ENCODE assay signal across 9 mouse cellular contexts in genomic region chr1:71540437-71540836, GRCm38 (mm10). TPM values are rescaled to one million over a fixed set of nuclear protein-coding genes. Genes with fewer than 3 reads are reported as not detected.
DNase-seq lines count a peak whose midpoint lies in the region; ATAC-seq and TF ChIP-seq lines count a peak whose summit lies in the region.
"Had no signal": no experiment of that assay in that cellular context is flagged by ENCODE, and none has a peak within 500 bp of the region (broad histone marks: within the 10 kb centered on the region; RNA-seq: fewer than 3 reads in every experiment).

No protein-coding gene starts in this region.

- no peaks in the 10 kb centered on the region for H3K4me1 ChIP-seq in intestine, embryonic 16.5 days (ENCODE audit: control insufficient read depth, insufficient read depth, low read length)

- no peaks in the 10 kb centered on the region for H3K9me3 ChIP-seq in intestine, embryonic 16.5 days (ENCODE audit: control insufficient read depth, low read length)

- 74% methylated on average over 3 of the region's 3 CpGs for WGBS in intestine, embryonic 16.5 days

- no peaks in the 10 kb centered on the region for H3K27me3 ChIP-seq in intestine, embryonic 16.5 days (replicated peaks; ENCODE audit: control insufficient read depth, insufficient read depth, low read length)

- intact Hi-C loops in gastrocnemius, adult 2 months (cut with DNase I) = no loop called here

- TF ChIP-seq CTCF in gastrocnemius, adult 2 months (IDR thresholded peaks at IDR 0.05) = no peak

- no peak overlapping the region for H3K9ac ChIP-seq in intestine, embryonic 16.5 days (ENCODE audit: low read depth, low read length)

- no peak for ATAC-seq in intestine, embryonic 16.5 days
- ATAC-seq in inflammation-experienced regulatory T-cells, adult 6 months = no peak

- no peaks in the 10 kb centered on the region for H3K36me3 ChIP-seq in intestine, embryonic 16.5 days (ENCODE audit: control insufficient read depth, insufficient read depth, low read length)

- peak; percentile 31 for DNase-seq in gastrocnemius, adult 2 months
- no peak for DNase-seq in gastrocnemius, adult 8-10 months (ENCODE audit: low spot score in 2 of 2)
- DNase-seq in right cerebral cortex, postnatal 10 days (ENCODE audit: low spot score in 2 of 2) = peak; percentile 26 to 34
- no peak for DNase-seq in right cerebral cortex, postnatal 36 days (ENCODE audit: low spot score in 2 of 2)
- DNase-seq in heart, adult 9 months (ENCODE audit: low spot score in 2 of 2) = peak; percentile 3 to 35
- DNase-seq in skeletal muscle tissue, adult 2 months (ENCODE audit: low read depth, low spot score) = peak; percentile 39
- DNase-seq: kidney, adult 9 months had no signal

- H3K4me2 ChIP-seq in intestine, embryonic 16.5 days (ENCODE audit: low read depth, low read length) = no peak overlapping the region

- no peak overlapping the region for H3K27ac ChIP-seq in gastrocnemius, adult 2 months
- no peak overlapping the region for H3K27ac ChIP-seq in intestine, embryonic 16.5 days (ENCODE audit: low read length)

- no peak overlapping the region for H3K4me3 ChIP-seq in gastrocnemius, adult 2 months
- H3K4me3 ChIP-seq in intestine, embryonic 16.5 days (ENCODE audit: low read length) = no peak overlapping the region

RNA-seq across cellular contexts. Expression of gene Atic, which starts 16.5 kb away (rescaled TPM):
- total RNA-seq in gastrocnemius, adult 2 months (2021) = 10 to 100 TPM; 23.9 to 24.9 TPM
- total RNA-seq in gastrocnemius, adult 8-10 months (2022) = 10 to 100 TPM; 23.2 to 29.8 (median 25.6) TPM
- 60.0 and 72.1 TPM in 2 replicates for polyA plus RNA-seq in intestine, embryonic 16.5 days (2015; fragmentation: Nextera tagmentation; extraction: Ambion mirVana)
- 10 to 100 TPM; 39.5 to 75.7 (median 60.7) TPM for polyA plus RNA-seq in inflammation-experienced regulatory T-cells, adult 6 months (2017; shearing (Covaris generic))

Comparison
In these comparisons a context has a peak if more than half of its experiments do, and no peak if none do; other contexts are left out.
1. DNase-seq: peak in gastrocnemius, adult 2 months (single experiment), right cerebral cortex, postnatal 10 days (2 of 2), heart, adult 9 months (2 of 2) and skeletal muscle tissue, adult 2 months (single experiment); none in gastrocnemius, adult 8-10 months (0 of 2) and right cerebral cortex, postnatal 36 days (0 of 2).